Mouse (Mus musculus) kidney, embryonic 14.5 days (tissue): ENCODE data around the gene Ccdc9b. TPM values are rescaled to one million over a fixed set of nuclear protein-coding genes. Genes with fewer than 3 reads are reported as not detected.

Source experiments
- ATAC-seq: fragments of 200-750 bp; cut with Nextera tagmentation; 2 replicates; pipeline ENCODE4 v1.8.0; 2017; ENCODE audit warnings: moderate number of reproducible peaks, mild to moderate bottlenecking, moderate TSS enrichment, moderate library complexity; ENCODE audit not compliant: low FRiP score, low TSS enrichment
- H3K27ac ChIP-seq: fragments of 300-500 bp; sonication (generic); 2 replicates; pipeline ENCODE4 v1.5.1; 2014; ENCODE audit warnings: low read depth, mild to moderate bottlenecking, low read length, moderate library complexity, mixed read lengths
- H3K27me3 ChIP-seq: fragments of 300-500 bp; sonication (generic); 2 replicates; pipeline ENCODE4 v1.6.1; 2014; ENCODE audit warnings: mild to moderate bottlenecking, low read length; ENCODE audit not compliant: control insufficient read depth, insufficient read depth
- H3K36me3 ChIP-seq: fragments of 300-500 bp; sonication (generic); 2 replicates; pipeline ENCODE4 v1.6.1; 2014; ENCODE audit warnings: low read length, mixed read lengths; ENCODE audit not compliant: control insufficient read depth, insufficient read depth
- H3K4me1 ChIP-seq: fragments of 300-500 bp; sonication (generic); 2 replicates; pipeline ENCODE4 v1.6.1; 2014; ENCODE audit warnings: low read length, mixed read lengths; ENCODE audit not compliant: control insufficient read depth, insufficient read depth
- H3K4me2 ChIP-seq: fragments of 300-500 bp; sonication (generic); replicated peaks from 2 replicates; pipeline ENCODE4 v1.6.1; 2014; ENCODE audit warnings: low read depth, mild to moderate bottlenecking, low read length
- H3K4me3 ChIP-seq: fragments of 300-500 bp; sonication (generic); 2 replicates; pipeline ENCODE4 v1.5.1; 2014; ENCODE audit warnings: mild to moderate bottlenecking, low read length
- H3K9ac ChIP-seq: fragments of 300-500 bp; sonication (generic); 2 replicates; pipeline ENCODE4 v1.6.1; 2014; ENCODE audit warnings: low read depth, mild to moderate bottlenecking, low read length, moderate library complexity
- H3K9me3 ChIP-seq: fragments of 300-500 bp; sonication (generic); 2 replicates; pipeline ENCODE4 v1.6.1; 2016; ENCODE audit warnings: low read length; ENCODE audit not compliant: control insufficient read depth
- WGBS: fragments of 180-500 bp; shearing (Covaris S2); extraction: QIAGEN DNeasy Blood & Tissue Kit; methylation state at CpG from one replicate; pipeline ENCODE4 v1.1.7; 2014; 5-methylcytosine and 5-hydroxymethylcytosine counted together
- polyA plus RNA-seq: library from polyadenylated mRNA; unstranded; fragments of >200 nt; fragmentation: Nextera tagmentation; extraction: Ambion mirVana; gene quantifications from 2 replicates; pipeline ENCODE4 v1.2.1, GENCODE M21; 2014

Ccdc9b gene
- polyA plus RNA-seq, 1 experiment from 2014 or later: 0.68 TPM

- no peak for ATAC-seq
- Histone ChIP-seq H3K4me2 (no peak overlapping the region), H3K4me1 (0 out of 2 replicates have a peak, but pooled peaks cover 4% of the 10 kb centered on the region), H3K9me3 (no peaks in the 10 kb centered on the region), H3K27me3 (0 out of 2 replicates have a peak, but pooled peaks cover 4% of the 10 kb centered on the region), H3K36me3 (no peaks in the 10 kb centered on the region), H3K9ac (no peak overlapping the region), H3K4me3 (no peak overlapping the region), H3K27ac (no peak overlapping the region)
- 96% methylated on average over 26 of the region's 26 CpGs for WGBS
Observed at GRCm38 (mm10) chr2:118791591-118792258, 29.3 kb upstream of the Ccdc9b start.

DNA sequence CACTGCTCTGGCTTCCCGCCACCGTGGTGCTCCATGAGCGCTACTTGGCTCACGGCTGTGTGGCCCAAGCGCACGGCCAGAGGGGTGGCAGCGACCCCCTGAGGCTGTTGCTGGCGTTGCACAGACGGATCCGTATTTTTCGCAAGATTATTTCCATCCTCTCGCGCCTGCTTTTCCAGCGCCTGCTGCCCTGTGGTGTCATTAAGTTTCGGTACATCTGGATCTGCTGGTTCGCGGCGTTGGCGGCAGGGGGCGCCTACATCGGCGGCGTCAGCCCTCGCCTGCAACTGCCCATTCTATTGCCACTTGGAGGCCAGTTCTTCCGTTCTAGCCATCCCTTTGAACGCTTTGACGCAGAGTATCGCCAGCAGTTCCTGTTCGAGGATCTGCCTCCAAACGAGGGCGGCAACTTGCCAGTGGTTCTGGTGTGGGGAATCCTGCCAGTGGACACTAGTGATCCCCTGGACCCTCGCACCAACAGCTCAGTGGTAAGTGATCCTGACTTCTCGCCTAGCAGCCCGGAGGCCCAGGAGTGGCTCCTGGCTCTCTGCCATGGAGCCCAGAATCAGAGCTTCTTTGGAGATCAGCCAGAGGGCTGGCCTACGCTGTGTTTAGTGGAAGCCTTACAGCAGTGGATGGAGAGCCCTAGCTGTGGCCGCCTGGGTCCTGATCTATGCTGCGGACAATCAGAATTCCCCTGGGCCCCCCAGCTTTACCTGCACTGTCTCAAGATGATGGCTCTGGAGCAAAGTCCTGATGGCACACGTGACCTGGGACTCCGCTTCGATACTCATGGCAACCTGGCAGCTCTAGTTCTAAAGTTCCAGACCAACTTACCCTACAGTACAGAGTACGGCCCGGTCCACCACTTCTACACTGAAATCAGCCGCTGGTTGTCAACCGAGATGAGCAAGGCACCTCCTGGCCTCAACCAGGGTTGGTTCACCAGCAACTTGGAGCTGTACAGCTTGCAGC, 28.4 kb upstream of the Ccdc9b start:
- 0 out of 2 replicates have a peak, but pooled peaks cover 4% of the 10 kb centered on the region for H3K4me1 ChIP-seq
- H3K4me3 ChIP-seq: no peak overlapping the region
- no peaks in the 10 kb centered on the region for H3K36me3 ChIP-seq
- peak; percentile 60; the same call in 1 of the 2 replicates for ATAC-seq
- no peaks in the 10 kb centered on the region for H3K9me3 ChIP-seq
- 0 out of 2 replicates have a peak, but pooled peaks cover 4% of the 10 kb centered on the region for H3K27me3 ChIP-seq
- peak overlapping the region; percentile 29; the same call in 1 of the 2 replicates for H3K4me2 ChIP-seq
- no peak overlapping the region for H3K27ac ChIP-seq
- no peak overlapping the region; the same call in 1 of the 2 replicates for H3K9ac ChIP-seq
- WGBS: 27% methylated on average over 44 of the region's 44 CpGs

GRCm38 (mm10) chr2:118790221-118790550, 27.7 kb upstream of the Ccdc9b start:
- WGBS: 59% methylated on average over 12 of the region's 12 CpGs
- H3K36me3 ChIP-seq: no peaks in the 10 kb centered on the region
- no peak overlapping the region for H3K4me3 ChIP-seq
- peak overlapping the region; percentile 29; the same call in 1 of the 2 replicates for H3K4me2 ChIP-seq
- no peaks in the 10 kb centered on the region for H3K9me3 ChIP-seq
- H3K27ac ChIP-seq: no peak overlapping the region
- H3K4me1 ChIP-seq: 0 out of 2 replicates have a peak, but pooled peaks cover 4% of the 10 kb centered on the region
- no peak overlapping the region; the same call in 1 of the 2 replicates for H3K9ac ChIP-seq
- no peak for ATAC-seq
- H3K27me3 ChIP-seq: 0 out of 2 replicates have a peak, but pooled peaks cover 4% of the 10 kb centered on the region

- ATAC-seq: no peak
- no peak overlapping the region for H3K27ac ChIP-seq
- H3K9me3 ChIP-seq: no peaks in the 10 kb centered on the region
- WGBS: 90% methylated on average over 11 of the region's 11 CpGs
- no peak overlapping the region for H3K9ac ChIP-seq
- 0 out of 2 replicates have a peak, but pooled peaks cover 4% of the 10 kb centered on the region for H3K27me3 ChIP-seq
- no peaks in the 10 kb centered on the region for H3K36me3 ChIP-seq
- H3K4me3 ChIP-seq: no peak overlapping the region
- H3K4me2 ChIP-seq: no peak overlapping the region
- 0 out of 2 replicates have a peak, but pooled peaks cover 4% of the 10 kb centered on the region for H3K4me1 ChIP-seq
Observed at GRCm38 (mm10) chr2:118789501-118789900, 27.0 kb upstream of the Ccdc9b start.

DNA sequence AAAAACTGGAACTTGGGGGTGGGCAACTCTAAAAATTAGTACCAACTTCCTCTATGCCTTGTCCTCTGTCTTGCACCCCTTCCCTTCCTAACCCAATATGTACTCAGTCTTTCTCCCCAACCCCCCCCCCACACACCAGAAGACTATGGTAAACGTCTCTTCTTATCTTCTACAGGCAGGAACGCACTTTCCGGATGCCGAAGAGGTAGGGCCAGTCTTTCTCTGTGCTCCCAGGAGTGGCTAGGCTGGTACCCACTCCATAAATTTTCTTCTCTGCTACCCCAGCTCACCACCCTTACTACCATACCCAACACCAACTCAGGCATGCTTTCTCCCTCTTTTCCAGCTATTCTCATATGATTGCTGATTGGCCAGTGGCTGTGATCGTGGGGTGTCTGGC, 24.1 kb upstream of the Ccdc9b start:
- H3K4me2 ChIP-seq: no peak overlapping the region
- no peak overlapping the region for H3K9ac ChIP-seq
- H3K36me3 ChIP-seq: no peaks in the 10 kb centered on the region
- no peaks in the 10 kb centered on the region for H3K9me3 ChIP-seq
- H3K4me3 ChIP-seq: no peak overlapping the region
- H3K27ac ChIP-seq: no peak overlapping the region
- whole genome bisulfite sequencing: 79% methylated on average over 5 of the region's 5 CpGs
- H3K27me3 ChIP-seq: 0 out of 2 replicates have a peak, but pooled peaks cover 4% of the 10 kb centered on the region
- 0 out of 2 replicates have a peak, but pooled peaks cover 4% of the 10 kb centered on the region for H3K4me1 ChIP-seq
- ATAC-seq: no peak

- H3K9me3 ChIP-seq: no peaks in the 10 kb centered on the region
- no peak overlapping the region for H3K4me3 ChIP-seq
- H3K27me3 ChIP-seq: 0 out of 2 replicates have a peak, but pooled peaks cover 4% of the 10 kb centered on the region
- ATAC-seq: no peak
- no peaks in the 10 kb centered on the region for H3K36me3 ChIP-seq
- H3K4me1 ChIP-seq: peaks cover 6% of the 10 kb centered on the region; the same call in 1 of the 2 replicates
- H3K9ac ChIP-seq: no peak overlapping the region
- no peak overlapping the region for H3K27ac ChIP-seq
- WGBS: 87% methylated on average over 7 of the region's 7 CpGs
- H3K4me2 ChIP-seq: no peak overlapping the region
Observed at GRCm38 (mm10) chr2:118783663-118784062, 21.2 kb upstream of the Ccdc9b start.

GRCm38 (mm10) chr2:118783093-118783492, 20.6 kb upstream of the Ccdc9b start:
- no peak for ATAC-seq
- 63% methylated on average over 5 of the region's 5 CpGs for WGBS

GRCm38 (mm10) chr2:118782303-118782702, 19.8 kb upstream of the Ccdc9b start:
- Histone ChIP-seq H3K9me3 (no peaks in the 10 kb centered on the region), H3K4me2 (no peak overlapping the region), H3K4me3 (no peak overlapping the region), H3K4me1 (peaks cover 6% of the 10 kb centered on the region; the same call in 1 of the 2 replicates), H3K27ac (no peak overlapping the region), H3K27me3 (0 out of 2 replicates have a peak, but pooled peaks cover 4% of the 10 kb centered on the region), H3K36me3 (no peaks in the 10 kb centered on the region), H3K9ac (no peak overlapping the region)
- WGBS: 63% methylated on average over 4 of the region's 4 CpGs
- ATAC-seq: no peak

More at GRCm38 (mm10) chr2:118783093-118783492, 20.6 kb upstream of the Ccdc9b start:
- H3K4me3 ChIP-seq: no peak overlapping the region
- H3K36me3 ChIP-seq: no peaks in the 10 kb centered on the region
- peaks cover 6% of the 10 kb centered on the region; the same call in 1 of the 2 replicates for H3K4me1 ChIP-seq
- H3K4me2 ChIP-seq: no peak overlapping the region
- H3K9ac ChIP-seq: no peak overlapping the region
- no peaks in the 10 kb centered on the region for H3K9me3 ChIP-seq
- 0 out of 2 replicates have a peak, but pooled peaks cover 4% of the 10 kb centered on the region for H3K27me3 ChIP-seq
- H3K27ac ChIP-seq: no peak overlapping the region
